Mouse (Mus musculus) small intestine, adult 2 months (tissue): ENCODE results near the gene Psmg3. TPM values are rescaled to one million over a fixed set of nuclear protein-coding genes. Genes with fewer than 3 reads are reported as not detected.

Source experiments
- H3K27ac ChIP-seq: fragments of 200-500 bp; 2 replicates; pipeline ENCODE4 v1.5.1; 2012; ENCODE audit warnings: low read depth, low read length, control low read depth, inconsistent platforms; ENCODE audit not compliant: insufficient read depth
- H3K27me3 ChIP-seq: fragments of 200-500 bp; 2 replicates; pipeline ENCODE4 v1.6.1; 2012; ENCODE audit warnings: mild to moderate bottlenecking, moderate library complexity, low read length, inconsistent platforms; ENCODE audit not compliant: control insufficient read depth, insufficient read depth
- H3K36me3 ChIP-seq: fragments of 200-500 bp; 2 replicates; pipeline ENCODE4 v1.6.1; 2012; ENCODE audit warnings: mild to moderate bottlenecking, low read length, control low read depth, inconsistent platforms; ENCODE audit not compliant: control insufficient read depth, insufficient read depth
- H3K4me1 ChIP-seq: fragments of 200-500 bp; 2 replicates; pipeline ENCODE4 v1.6.1; 2012; ENCODE audit warnings: low read length, inconsistent platforms, mixed read lengths; ENCODE audit not compliant: control insufficient read depth, insufficient read depth, insufficient read length
- H3K4me3 ChIP-seq: fragments of 200-500 bp; 2 replicates; pipeline ENCODE4 v1.5.1; 2012; ENCODE audit warnings: low read depth, mild to moderate bottlenecking, control low read depth, inconsistent platforms, low read length, moderate library complexity
- CTCF ChIP-seq: fragments of 200-500 bp; IDR thresholded peaks from 2 replicates; pipeline ENCODE4 v1.5.1; 2012; ENCODE audit warnings: low read depth, mild to moderate bottlenecking, control low read depth, inconsistent platforms, low read length, moderate library complexity, mixed read lengths; ENCODE audit not compliant: insufficient replicate concordance, insufficient read length; ENCODE audit errors: extremely low read depth
- POLR2A ChIP-seq: fragments of 200-500 bp; IDR thresholded peaks from 2 replicates; pipeline ENCODE4 v1.6.1; 2012; ENCODE audit warnings: low read depth, mild to moderate bottlenecking, control low read depth, inconsistent platforms, low read length, moderate library complexity
- WGBS: fragments of 180-500 bp; shearing (Covaris S2); methylation state at CpG from one replicate; pipeline ENCODE4 v1.1.7; 2018; 5-methylcytosine and 5-hydroxymethylcytosine counted together
- polyA plus RNA-seq: library from polyadenylated mRNA; depleted of rRNA; stranded (reverse); fragments of >200 nt; gene quantifications from 2 replicates; pipeline ENCODE4 v1.2.3, GENCODE M21; 2012; rRNA removed

Gene Psmg3
- polyA plus RNA-seq, 1 experiment, result 20.9 TPM

DNA sequence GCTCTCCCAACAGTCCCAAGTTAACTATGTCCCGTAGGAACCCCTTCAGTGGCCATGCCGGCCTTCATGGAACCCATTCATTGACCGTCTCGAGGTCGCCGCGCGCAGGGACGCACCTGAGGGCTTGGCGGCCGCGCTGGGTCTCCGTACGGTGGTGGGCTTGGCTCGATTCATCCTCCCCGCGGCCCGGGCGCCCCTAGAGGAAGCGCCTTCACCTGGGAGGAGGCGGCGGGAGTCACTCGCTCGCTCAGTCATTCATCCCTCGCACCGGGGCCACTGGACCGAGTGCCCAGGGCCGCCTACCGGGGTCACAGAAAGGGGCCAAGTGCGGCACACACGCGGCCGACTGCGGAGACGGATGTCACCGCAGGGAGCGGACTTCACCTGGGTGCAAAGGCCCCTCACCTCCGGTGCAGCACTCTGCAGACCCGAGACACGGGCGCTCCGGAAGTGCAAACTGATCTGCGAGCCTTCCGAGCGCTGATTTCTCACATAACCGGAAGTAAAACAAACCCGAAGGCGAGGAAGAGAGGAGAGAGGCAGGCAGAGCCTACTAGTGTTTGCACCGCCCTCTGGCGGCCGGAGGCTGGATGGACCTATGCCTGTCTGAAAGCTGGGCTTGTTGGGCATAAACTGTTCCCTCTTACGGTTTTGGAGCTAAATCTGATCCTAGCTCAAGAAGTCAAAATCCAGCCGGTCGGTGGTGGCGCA, 51.3 kb downstream of the Psmg3 start, which contains the start of gene Ints1:
TSS of gene Ints1 (minus strand) at position 459 of the 711 bp plus-strand sequence.
- H3K27ac ChIP-seq, result no peak within 1 kb of the TSS
- peak within 1 kb of the TSS; percentile 86 for H3K4me3 ChIP-seq
- H3K36me3 ChIP-seq, result peaks cover 23% of the 10 kb centered on the region
- H3K4me1 ChIP-seq, result peaks cover 3% of the 10 kb centered on the region; the same call in 1 of the 2 replicates
- 0 out of 2 replicates have a peak, but pooled peaks have one; percentile 10 for TF ChIP-seq POLR2A
- TF ChIP-seq CTCF, result peak; percentile 96
- WGBS, result under 1% methylated on average over 55 of the region's 55 CpGs
- H3K27me3 ChIP-seq, result no peaks in the 10 kb centered on the region

Other genes with a start within 250 kb of the Psmg3 start
- 10.5 and 16.9 TPM in 2 replicates for gene Micall2, start 90.5 kb downstream of the Psmg3 start, polyA plus RNA-seq
- gene Ints1, start 51.2 kb downstream of the Psmg3 start, polyA plus RNA-seq, result 46.9 and 86.6 TPM in 2 replicates
- 27.1 and 70.9 TPM in 2 replicates for gene Mafk, start 35.4 kb downstream of the Psmg3 start, polyA plus RNA-seq
- 277 and 416 TPM in 2 replicates for gene Tmem184a, start 7.0 kb downstream of the Psmg3 start, polyA plus RNA-seq
- gene Gm26938, start 478 bp downstream of the Psmg3 start, polyA plus RNA-seq, result 0.28 TPM in 1 of 2 replicates, not detected in the other
- 0.11 and 0.34 TPM in 2 replicates for gene Elfn1, start 81.1 kb upstream of the Psmg3 start, polyA plus RNA-seq